Mouse (Mus musculus) E14TG2a.4 (cell line): ENCODE measurements at regions not wholly inside any gene's neighbourhood (a gene's known extent, or its start where the extent isn't known, plus 50 kb on each side); places are given as distances from the start of the nearest gene placed in this dataset.

ENCODE experiments used
- CTCF ChIP-seq: conservative IDR thresholded peaks from 2 replicates; pipeline ENCODE4 v1.5.1; 2014; ENCODE audit warnings: low read length
- NANOG ChIP-seq: IDR thresholded peaks from 2 replicates; pipeline ENCODE4 v1.6.1; 2014; ENCODE audit warnings: borderline replicate concordance, low read length, mixed read lengths

- TF ChIP-seq CTCF: no peak
- no peak for TF ChIP-seq NANOG
Observed at GRCm38 (mm10) chr19:14389881-14390837, 207.7 kb downstream of the Tle4 start.
